Mouse (Mus musculus): ENCODE measurements around the gene N4bp1.

Gene N4bp1

GRCm38 (mm10) chr8:86854686-86855085 is 30.4 kb downstream of the N4bp1 start:
- no peak for DNase-seq (ENCODE audit: low spot score in 2 of 2)

DNA sequence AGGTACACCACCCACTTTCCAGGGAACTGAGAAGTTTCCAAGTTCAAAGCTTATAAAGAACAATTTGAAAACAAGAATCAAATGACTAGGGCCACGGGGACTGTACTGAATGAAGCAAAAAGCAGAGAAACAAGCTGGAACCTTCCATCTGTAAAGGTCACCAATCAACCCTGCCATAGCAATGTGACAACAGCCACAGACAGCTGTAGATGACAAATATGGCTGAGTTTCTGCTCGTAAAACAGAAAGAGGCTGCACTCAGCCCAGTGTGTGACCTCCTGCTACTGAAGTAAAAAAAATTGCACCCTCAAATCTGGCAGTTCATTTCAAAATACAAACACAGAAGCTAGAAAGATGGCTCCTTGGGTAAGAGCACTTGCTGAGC is 31.1 kb downstream of the N4bp1 start:
- DNase-seq (ENCODE audit: low spot score in 2 of 2): no peak

- DNase-seq (ENCODE audit: low spot score in 2 of 2): no peak
Measured at GRCm38 (mm10) chr8:86853266-86853988, 31.6 kb downstream of the N4bp1 start.

DNA sequence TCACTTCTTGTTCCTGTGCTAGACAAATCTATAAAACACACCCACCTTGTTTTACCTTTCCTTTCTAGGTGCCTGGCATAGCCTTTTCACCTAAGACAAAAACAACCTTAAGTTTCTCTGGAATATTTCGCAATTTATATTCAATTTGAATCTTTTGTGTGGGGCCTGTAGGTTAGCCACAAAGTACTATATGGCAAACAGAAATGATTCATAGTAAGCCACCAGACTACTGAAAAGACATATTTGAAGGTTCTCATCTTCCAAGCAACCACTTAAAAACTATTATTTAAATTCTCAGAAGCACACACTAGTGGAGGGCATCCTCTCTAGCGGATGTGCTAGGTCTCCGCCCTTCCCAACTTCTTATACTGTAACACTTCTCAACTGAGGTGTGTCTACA is 32.6 kb downstream of the N4bp1 start:
- no peak for DNase-seq (ENCODE audit: low spot score in 2 of 2)

- no peak for DNase-seq (ENCODE audit: low spot score in 2 of 2)
Measured at GRCm38 (mm10) chr8:86848876-86849275, 36.2 kb downstream of the N4bp1 start.

DNA sequence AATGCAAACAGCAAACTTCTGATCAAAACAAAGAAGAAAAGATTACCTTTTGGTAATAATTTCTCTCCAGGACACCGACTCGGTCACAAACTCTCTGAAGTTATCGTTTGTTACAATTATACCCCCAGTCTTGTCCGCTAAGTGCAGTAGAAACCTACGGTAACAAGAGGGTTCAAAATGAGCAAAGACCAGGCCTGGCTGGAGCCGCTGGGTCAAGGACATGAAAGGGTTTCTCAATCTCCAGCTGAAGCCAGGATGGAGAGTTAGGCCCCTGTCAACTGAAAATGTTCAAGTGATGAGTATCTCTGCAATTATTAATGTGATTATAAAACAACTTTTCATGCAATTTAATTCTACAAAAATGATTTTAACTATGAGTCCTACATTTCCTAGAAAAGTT is 36.7 kb downstream of the N4bp1 start:
- DNase-seq (ENCODE audit: low spot score in 2 of 2): no peak

DNA sequence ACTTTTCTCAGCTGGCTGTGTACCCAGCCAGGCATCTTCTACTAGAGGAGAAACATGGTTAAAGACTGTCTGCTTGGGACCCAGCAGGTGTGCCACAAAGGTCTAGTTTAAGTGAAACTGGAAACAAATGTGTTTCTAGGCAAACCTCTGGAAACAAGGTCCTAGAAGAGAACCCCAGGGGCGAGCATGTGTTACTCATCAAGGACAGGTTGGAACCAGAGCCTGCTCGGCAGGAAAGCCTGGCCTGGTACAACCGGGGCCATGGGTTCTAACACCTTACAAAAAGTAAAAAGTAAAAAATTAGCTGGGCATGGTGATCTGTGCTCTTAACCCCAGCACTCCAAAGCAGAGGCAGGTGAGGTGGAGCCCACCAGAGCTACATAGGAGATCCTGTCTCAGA is 38.0 kb downstream of the N4bp1 start:
- no peak for DNase-seq (ENCODE audit: low spot score in 2 of 2)

DNA sequence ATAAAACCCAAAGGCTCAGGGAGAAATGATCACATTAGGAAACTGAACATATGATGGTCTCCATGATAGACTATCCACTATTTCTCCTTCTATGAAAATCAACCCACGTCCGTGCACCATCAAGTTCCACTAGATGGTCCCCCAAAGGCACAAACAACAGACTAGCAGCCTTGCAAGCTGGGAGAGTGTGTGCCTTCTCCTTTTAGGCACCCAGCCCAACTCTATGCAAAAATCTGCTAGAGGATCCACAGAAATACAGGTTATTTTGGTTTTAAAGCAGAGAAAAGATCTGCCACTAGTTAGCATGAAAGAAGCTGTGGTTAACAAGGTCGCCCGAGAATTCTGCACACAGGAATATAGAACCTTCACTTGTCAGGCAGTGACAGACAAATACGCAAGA is 39.2 kb downstream of the N4bp1 start:
- no peak for DNase-seq (ENCODE audit: low spot score in 2 of 2)

DNA sequence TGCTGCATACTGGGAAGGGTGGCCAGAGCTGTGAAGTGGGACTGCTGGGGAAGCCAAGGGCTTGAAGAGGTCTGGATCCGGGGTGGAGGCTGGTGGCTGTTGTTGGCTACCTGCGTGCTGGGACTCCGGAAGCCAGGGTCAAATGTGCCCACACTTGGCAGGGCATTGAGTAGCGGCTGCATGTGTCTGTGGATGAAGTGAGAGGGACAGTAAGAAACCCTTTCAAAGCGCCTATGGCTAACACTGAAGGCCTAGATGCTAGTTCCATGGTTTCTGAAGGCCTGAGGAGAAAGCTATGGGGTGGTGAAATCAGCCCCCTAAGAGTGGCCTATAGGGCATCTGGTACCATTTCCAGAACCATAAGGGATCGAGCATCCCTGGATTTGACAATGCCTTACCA is 40.2 kb downstream of the N4bp1 start:
- no peak for DNase-seq (ENCODE audit: low spot score in 2 of 2)

GRCm38 (mm10) chr8:86843896-86844295 is 41.2 kb downstream of the N4bp1 start:
- no peak for DNase-seq (ENCODE audit: low spot score in 2 of 2)

DNA sequence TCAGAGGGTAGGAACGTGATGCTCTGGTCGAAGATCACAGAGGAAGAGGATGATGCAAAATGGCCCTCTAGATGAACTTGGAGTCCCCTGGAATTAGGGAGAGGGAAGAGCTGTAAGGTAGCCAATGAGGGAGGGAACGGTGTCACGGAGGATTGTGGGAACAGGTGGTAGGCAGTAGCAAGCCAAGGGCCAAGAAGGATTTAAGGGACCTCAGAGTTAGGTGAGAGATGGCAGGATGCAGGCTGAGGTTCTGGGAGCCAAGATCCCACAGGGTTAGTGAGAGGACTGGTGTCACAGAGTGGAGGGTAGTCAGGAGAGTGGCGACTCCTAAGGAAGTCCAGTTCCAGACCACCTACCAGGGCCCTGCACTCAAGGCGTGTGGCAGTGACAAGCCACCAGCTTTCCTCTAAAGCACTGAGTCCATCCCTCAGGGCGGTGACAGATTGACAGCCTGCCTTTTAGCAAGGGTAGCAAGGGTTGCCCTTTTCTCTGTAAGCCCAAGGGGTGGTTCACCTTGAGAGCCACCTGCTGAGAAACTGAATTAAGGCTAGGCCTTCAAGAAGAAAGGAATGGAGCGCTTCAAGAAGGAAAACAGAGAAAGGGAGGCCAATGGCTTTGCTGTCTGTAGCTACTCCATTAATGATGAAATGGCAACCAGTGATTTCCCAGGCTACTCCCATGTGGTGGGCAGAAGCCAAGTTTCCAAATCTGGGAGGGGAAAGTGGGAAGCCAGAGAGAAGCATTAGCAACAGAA is 43.3 kb downstream of the N4bp1 start:
- no peak for DNase-seq (ENCODE audit: low spot score in 2 of 2)

DNA sequence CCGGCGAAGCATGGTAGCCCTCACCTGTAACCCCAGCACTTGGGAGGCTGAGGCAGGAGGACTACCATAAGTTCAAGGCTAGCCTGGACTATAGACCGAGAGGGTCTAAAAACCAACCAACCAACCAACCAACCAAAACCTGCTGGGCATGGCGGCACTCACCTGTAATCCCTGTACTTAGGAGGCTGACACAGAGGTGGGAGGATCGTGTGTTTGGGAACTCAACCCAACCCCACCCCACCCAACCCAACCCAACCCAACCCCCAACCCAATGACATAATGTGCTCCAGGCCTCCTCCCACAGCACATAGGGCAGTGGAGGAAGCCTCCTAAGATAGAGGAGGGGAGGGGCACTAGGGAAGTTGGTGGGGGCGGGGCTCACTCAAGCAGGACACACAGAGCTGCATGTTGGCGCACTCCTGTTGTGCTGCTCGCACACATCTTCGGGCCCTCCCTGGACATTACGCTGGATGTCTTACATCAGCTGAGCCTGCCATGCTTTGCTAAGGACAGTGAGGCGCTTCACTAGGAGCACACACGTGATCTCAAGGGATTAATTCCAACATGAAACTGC is 44.9 kb downstream of the N4bp1 start:
- DNase-seq (ENCODE audit: low spot score in 2 of 2): no peak

DNA sequence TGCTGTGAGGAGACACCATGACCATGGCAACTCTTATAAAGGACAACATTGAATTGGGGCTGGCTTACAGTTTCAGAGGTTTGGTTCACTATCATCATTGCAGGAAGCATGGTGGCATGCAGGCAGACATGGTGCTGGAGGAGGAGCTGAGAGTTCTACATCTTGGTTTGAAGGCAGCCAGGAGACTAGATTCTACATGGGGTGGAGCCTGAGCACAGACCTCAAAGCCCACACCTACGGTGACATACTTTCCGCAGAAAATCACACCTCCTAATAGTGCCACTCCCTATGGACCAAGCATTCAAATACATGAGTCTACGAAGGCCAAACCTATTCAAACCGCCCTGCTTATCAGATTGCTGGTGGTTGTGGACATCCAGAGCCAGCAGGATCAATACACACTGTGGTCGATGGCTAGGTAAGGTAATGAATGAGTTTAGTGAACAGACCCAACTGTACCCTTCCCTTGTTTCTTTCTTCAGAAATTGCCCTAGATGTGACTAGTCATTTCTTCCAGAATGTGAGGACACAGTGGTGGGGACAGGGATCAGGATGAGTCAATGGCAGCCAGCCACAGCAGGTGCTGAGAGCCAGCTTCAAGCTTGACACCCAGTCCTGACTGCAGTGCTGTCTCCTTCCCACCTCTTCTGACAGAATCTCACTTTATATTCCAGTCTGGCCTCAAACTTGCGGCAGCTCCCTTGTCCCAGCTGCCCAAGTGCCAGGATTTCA is 46.2 kb downstream of the N4bp1 start:
- no peak for DNase-seq (ENCODE audit: low spot score in 2 of 2)

- DNase-seq (ENCODE audit: low spot score in 2 of 2): no peak
Measured at GRCm38 (mm10) chr8:86837234-86837633, 47.8 kb downstream of the N4bp1 start.

- no peak for DNase-seq (ENCODE audit: low spot score in 2 of 2)
Measured at GRCm38 (mm10) chr8:86835881-86836280, 49.2 kb downstream of the N4bp1 start.

GRCm38 (mm10) chr8:86834496-86835260 is 50.4 kb downstream of the N4bp1 start:
- DNase-seq (ENCODE audit: low spot score in 2 of 2): no peak

DNA sequence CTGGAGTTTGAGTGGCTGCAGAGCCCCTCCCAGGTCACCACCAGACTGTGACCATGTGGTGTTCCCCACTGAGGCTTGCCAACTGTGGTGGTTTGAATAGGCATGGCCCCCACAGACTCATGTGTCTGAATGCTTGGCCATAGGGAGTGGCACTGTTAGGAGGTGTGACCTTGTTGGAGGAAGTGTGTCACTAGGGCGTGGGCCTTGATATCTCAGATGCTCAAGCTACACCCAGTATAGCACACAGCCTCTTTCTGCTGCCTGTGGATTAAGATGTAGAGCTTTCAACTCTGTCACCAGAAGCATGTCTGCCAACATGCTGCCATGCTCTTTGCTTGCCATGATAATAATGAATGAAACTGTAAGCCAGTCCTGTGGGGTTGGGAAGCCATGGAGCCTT is 51.1 kb downstream of the N4bp1 start:
- DNase-seq (ENCODE audit: low spot score in 2 of 2): no peak

DNA sequence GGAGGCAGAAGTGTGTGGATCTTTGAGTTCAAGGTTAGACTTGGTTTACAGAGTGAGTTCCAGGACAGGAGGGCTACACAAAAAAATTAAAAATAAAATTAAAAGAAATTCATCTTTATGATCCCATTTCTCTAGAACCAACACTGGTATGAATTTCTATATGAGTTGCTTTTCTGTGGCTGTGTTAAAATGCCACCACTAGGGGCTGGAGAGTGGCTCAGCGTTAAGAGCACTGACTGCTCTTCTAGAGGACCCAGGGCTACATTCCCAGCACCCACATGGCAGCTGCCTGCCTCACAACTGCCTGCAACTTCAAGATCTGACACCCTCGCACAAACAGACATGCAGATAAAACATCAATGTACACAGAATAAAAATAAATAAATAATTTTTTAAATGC is 56.1 kb downstream of the N4bp1 start:
- DNase-seq (ENCODE audit: low spot score in 2 of 2): no peak

DNA sequence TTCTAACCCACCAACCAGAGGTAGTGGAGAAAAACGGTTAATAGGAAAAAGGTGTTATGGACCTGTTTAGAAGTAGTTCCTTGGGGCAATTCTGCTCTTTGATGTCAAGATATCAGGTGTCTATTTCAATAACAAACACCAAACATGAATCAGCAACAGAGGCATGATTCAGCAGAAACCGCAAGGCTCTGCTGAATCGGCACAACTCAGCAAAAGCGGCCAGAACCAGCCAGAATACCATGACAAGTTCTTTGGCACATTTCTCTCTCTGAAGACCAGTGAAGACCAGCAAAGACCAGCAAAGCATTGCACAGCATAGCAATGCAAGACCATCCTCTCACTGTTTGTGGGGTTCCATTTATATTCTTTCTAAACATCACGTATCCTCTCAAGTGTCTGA is 57.9 kb downstream of the N4bp1 start:
- DNase-seq (ENCODE audit: low spot score in 2 of 2): no peak

DNA sequence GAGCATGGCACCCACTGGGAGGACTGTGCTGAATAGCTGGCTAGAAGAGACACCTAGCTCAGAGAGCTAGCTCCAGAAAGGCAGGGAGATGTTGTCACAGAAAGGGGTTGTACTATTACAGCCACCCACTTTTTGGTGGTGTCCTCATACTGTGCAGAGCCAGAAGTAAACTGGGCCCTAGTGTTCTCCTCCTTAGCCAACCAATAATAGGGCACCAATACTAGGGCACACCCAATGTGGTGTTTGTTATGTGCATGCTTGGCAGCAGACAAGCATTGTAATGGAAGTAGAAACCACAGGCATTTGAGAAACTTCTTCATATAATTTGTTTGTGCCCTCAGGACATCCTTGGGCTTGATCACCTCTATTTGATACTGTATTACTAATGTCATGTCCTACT is 58.5 kb downstream of the N4bp1 start:
- DNase-seq (ENCODE audit: low spot score in 2 of 2): no peak

DNA sequence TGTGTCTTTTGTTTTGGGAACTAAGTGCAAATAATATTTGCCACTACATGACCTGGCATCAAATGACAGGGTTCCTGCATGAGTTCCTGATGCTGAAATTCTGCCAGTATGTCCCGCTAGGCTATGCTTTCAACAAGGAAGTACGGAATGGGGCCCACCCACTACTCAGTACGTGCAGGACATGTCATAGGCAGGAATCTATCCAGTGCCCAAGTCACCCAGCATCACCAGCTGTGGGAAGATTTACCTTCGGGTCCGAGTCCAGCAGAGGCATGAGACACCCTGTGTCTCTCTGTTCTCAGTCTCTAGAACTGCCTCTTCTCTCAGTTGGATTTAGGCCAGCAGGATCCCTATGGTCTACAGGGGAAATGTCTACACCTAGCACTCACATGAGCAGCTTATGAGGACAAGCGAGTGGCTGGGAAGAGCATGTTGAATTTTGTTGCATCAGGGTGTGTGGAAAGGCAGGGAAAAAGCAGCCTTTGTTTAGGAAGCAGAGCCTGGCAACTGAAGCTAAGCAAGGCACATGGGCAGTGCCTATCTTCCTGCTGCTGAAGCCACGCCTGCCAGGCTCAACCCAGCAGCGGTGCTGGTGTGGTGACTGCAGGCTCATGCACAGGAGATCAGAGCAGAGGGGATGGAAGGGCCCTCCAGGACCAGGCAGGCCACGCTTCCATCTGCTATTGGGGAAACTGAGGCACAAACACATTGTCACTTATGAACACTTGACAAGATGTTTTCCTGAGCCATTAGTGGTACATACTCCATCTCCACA is 59.2 kb downstream of the N4bp1 start:
- no peak for DNase-seq (ENCODE audit: low spot score in 2 of 2)

Measured in spleen, postnatal 14 days (tissue).